Mouse (Mus musculus) frontal cortex, adult 2 months (tissue): Measurements from ENCODE around the gene Ushbp1. TPM values are rescaled to one million over a fixed set of nuclear protein-coding genes. Genes with fewer than 3 reads are reported as not detected.
"Not testable (repeated sequence)": the region's sequence is repeated elsewhere in the genome, so short reads cannot be mapped to it uniquely, and the experiment has no call there.

Source experiments
- DNase-seq, 2 experiments: peaks; one replicate each; pipeline ENCODE4 v3.0.0; 2022; ENCODE audit warnings: low spot score in 1 of 2; ENCODE audit errors: extremely low spot score in 1 of 2
- polyA plus RNA-seq: library from polyadenylated mRNA; depleted of rRNA; stranded (reverse); fragments of >200 nt; gene quantifications from 2 replicates; pipeline ENCODE4 v1.2.3, GENCODE M21; 2012; rRNA removed

Gene Ushbp1
- polyA plus RNA-seq, 1 experiment, result 11.8 TPM

- DNase-seq, result no peak
Observed at GRCm38 (mm10) chr8:71372427-71372826, 23.2 kb downstream of the Ushbp1 start.

- DNase-seq, result peak; percentile 97
Observed at GRCm38 (mm10) chr8:71371236-71371848, 24.3 kb downstream of the Ushbp1 start, which contains the start of gene Ocel1. Ocel1 (plus strand) TSS chr8:71371298.

GRCm38 (mm10) chr8:71370711-71371235, 24.8 kb downstream of the Ushbp1 start:
- DNase-seq, result no peak

GRCm38 (mm10) chr8:71369040-71369718, 26.4 kb downstream of the Ushbp1 start:
- no peak for DNase-seq

- DNase-seq, result no peak
Observed at GRCm38 (mm10) chr8:71368366-71368765, 27.2 kb downstream of the Ushbp1 start.

GRCm38 (mm10) chr8:71367529-71368176, 27.9 kb downstream of the Ushbp1 start:
- DNase-seq, result no peak

- DNase-seq, result peak; percentile 91 to 92
Observed at GRCm38 (mm10) chr8:71366771-71367528, 28.7 kb downstream of the Ushbp1 start, which contains the start of gene Use1. Use1 (plus strand) TSS chr8:71366848.

GRCm38 (mm10) chr8:71358026-71358425, 37.6 kb downstream of the Ushbp1 start:
- DNase-seq, result no peak

- DNase-seq, result no peak
Observed at GRCm38 (mm10) chr8:71351520-71351919, 44.1 kb downstream of the Ushbp1 start.

- DNase-seq, result no peak
Observed at GRCm38 (mm10) chr8:71351117-71351516, 44.5 kb downstream of the Ushbp1 start.

- no peak for DNase-seq
Observed at GRCm38 (mm10) chr8:71346581-71346980, 49.0 kb downstream of the Ushbp1 start.

- DNase-seq, result peak in 1 of 2 experiments; percentile 26
Observed at GRCm38 (mm10) chr8:71340625-71341024, 55.0 kb downstream of the Ushbp1 start.

GRCm38 (mm10) chr8:71337834-71338233, 57.8 kb downstream of the Ushbp1 start:
- not testable (repeated sequence) for DNase-seq

Other genes starting within 250 kb of the Ushbp1 start
- 38.0 and 38.1 TPM in 2 replicates for gene Myo9b, start 123.1 kb downstream of the Ushbp1 start, polyA plus RNA-seq
- gene Haus8, start 122.9 kb downstream of the Ushbp1 start, polyA plus RNA-seq, result 12.3 and 12.5 TPM in 2 replicates
- gene Use1, start 29.0 kb downstream of the Ushbp1 start, polyA plus RNA-seq, result 174 and 195 TPM in 2 replicates
- gene Ocel1, start 24.5 kb downstream of the Ushbp1 start, polyA plus RNA-seq, result 11.4 and 12.9 TPM in 2 replicates
- 42.5 and 42.8 TPM in 2 replicates for gene Nr2f6, start 13.8 kb downstream of the Ushbp1 start, polyA plus RNA-seq
- 131 and 140 TPM in 2 replicates for gene Babam1, start 1.1 kb upstream of the Ushbp1 start, polyA plus RNA-seq
- gene Ankle1, start 10.2 kb upstream of the Ushbp1 start, polyA plus RNA-seq, result 0.56 and 1.2 TPM in 2 replicates
- 380 and 404 TPM in 2 replicates for gene Abhd8, start 67.9 kb upstream of the Ushbp1 start, polyA plus RNA-seq
- gene Mrpl34, start 69.2 kb upstream of the Ushbp1 start, polyA plus RNA-seq, result 45.0 and 57.4 TPM in 2 replicates
- gene Dda1, start 73.4 kb upstream of the Ushbp1 start, polyA plus RNA-seq, result 123 and 146 TPM in 2 replicates
- 74.5 and 77.0 TPM in 2 replicates for gene Ano8, start 90.2 kb upstream of the Ushbp1 start, polyA plus RNA-seq
- 32.4 and 34.4 TPM in 2 replicates for gene Gtpbp3, start 92.3 kb upstream of the Ushbp1 start, polyA plus RNA-seq
- gene Plvap, start 116.0 kb upstream of the Ushbp1 start, polyA plus RNA-seq, result 9.7 and 13.6 TPM in 2 replicates
- not detected in 2 replicates for gene Ccdc194, start 129.9 kb upstream of the Ushbp1 start, polyA plus RNA-seq
- gene Bst2, start 141.7 kb upstream of the Ushbp1 start, polyA plus RNA-seq, result 20.9 and 22.9 TPM in 2 replicates
- gene Mvb12a, start 147.1 kb upstream of the Ushbp1 start, polyA plus RNA-seq, result 81.2 and 87.6 TPM in 2 replicates
- 0.13 and 0.14 TPM in 2 replicates for gene Tmem221, start 163.1 kb upstream of the Ushbp1 start, polyA plus RNA-seq
- 0.06 TPM in 1 of 2 replicates, not detected in the other for gene Nxnl1, start 170.8 kb upstream of the Ushbp1 start, polyA plus RNA-seq
- 183 and 191 TPM in 2 replicates for gene Slc27a1, start 173.1 kb upstream of the Ushbp1 start, polyA plus RNA-seq
- 45.6 and 51.6 TPM in 2 replicates for gene Pgls, start 196.4 kb upstream of the Ushbp1 start, polyA plus RNA-seq
- gene Fam129c, start 201.8 kb upstream of the Ushbp1 start, polyA plus RNA-seq, result 4.3 and 4.5 TPM in 2 replicates
- 99.4 and 104 TPM in 2 replicates for gene Colgalt1, start 215.2 kb upstream of the Ushbp1 start, polyA plus RNA-seq